Mouse (Mus musculus) hematopoietic stem cell, adult 5-6 weeks (primary cell): ENCODE data around the gene Cend1. TPM values are rescaled to one million over a fixed set of nuclear protein-coding genes. Genes with fewer than 3 reads are reported as not detected.
"Not testable (repeated sequence)": the region's sequence is repeated elsewhere in the genome, so short reads cannot be mapped to it uniquely, and the experiment has no call there.

Experiments
- ATAC-seq, 2 experiments: fragments of 125-278 bp in 1 of 2; replicated peaks in 1 of 2; 2 replicates each; pipeline ENCODE4 v1.8.0; 2016 to 2017; ENCODE audit warnings: inconsistent platforms in 2 of 2, mild to moderate bottlenecking in 2 of 2, moderate number of reproducible peaks in 2 of 2, low read depth in 1 of 2, moderate TSS enrichment in 1 of 2; ENCODE audit not compliant: low FRiP score in 2 of 2, poor library complexity in 2 of 2, severe bottlenecking in 2 of 2, insufficient read depth in 1 of 2, low TSS enrichment in 1 of 2
- total RNA-seq: library from RNA; stranded (forward); fragments of 172-1452, 232-1000 nt; gene quantifications from 2 replicates; pipeline ENCODE4 v1.2.3, GENCODE M21; 2017

Gene Cend1
- total RNA-seq, 1 experiment from 2014 or later = not detected

DNA sequence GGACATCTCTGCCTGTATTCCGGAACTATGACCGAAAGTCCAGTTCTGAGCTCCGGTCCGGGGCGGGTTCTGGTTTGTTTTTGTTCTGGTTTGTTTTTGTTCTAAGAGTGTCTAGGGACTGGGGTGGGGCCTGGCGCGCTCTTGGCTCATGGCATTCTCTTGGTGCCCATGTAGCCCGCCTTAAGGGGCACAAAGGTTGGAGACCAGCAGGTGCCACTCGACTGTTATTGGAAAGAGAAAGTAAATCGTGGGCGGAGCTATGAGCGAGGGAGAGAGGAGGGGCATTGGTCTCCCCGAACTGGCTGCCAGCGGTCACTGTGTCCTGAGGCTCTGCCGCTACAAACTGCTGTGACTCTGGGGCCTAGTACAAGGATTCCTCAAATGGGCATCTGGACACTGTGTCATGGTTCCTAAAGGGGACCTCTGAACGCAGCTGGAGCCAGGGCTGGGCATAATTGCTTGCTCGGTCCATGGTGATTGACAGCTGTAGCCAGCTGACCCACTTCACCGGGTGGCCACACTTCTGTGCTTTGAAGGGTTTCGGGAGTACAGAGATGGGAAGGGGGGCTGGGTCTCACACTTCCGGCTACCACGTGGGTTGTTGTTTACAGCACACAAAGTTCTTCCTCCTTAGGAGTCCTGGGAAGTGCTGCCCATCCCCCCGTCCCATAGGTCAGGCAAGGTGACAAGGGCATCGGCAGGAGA lies 26.5 kb upstream of the Cend1 start:
- peak; percentile 29 to 51 for ATAC-seq

DNA sequence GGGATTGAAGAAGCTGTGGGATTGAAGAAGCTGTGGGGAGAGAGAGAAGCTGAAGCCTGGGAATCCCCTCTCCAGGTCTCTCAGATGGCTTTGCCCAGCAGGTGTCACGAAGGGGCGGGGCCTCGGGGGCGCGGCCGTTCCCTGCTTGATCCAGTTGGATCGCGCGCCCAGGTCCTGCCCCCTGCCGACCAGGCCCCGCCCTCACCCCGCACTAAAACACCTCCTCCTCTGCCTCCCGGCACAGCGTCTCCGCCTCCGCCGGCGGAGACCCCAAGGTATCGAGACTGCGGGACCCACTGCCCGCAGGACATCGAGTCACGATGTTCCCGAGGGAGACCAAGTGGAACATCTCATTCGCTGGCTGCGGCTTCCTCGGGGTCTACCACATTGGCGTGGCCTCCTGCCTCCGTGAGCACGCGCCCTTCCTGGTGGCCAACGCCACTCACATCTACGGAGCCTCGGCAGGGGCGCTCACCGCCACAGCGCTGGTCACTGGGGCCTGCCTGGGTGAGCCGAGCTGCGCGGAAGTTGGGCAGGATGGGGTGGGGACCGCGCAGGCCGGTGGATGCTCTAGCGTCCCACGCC lies 25.8 kb upstream of the Cend1 start, which contains the start of gene Pnpla2:
TSS of gene Pnpla2 (plus strand) at position 232 of the 585 bp plus-strand sequence.
- peak; percentile 82 to 89 for ATAC-seq

DNA sequence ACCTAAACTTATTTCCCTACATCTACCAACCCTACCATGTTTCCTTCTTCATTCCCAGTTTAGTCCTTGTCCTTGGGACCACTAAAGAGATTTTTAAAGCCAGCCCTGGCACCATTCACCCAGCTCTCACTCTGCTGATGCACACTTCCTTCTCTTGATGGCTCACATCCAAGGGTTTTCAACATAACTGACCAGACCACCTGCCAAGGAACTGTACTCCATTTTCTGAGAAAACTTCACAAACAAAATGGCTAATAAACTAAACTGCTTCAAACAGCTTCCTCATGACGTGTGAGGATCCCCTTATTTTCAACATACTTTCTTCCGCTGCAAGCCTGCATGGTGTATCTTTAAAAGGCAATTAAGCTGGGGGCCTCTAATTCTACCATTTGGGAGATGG lies 24.3 kb upstream of the Cend1 start:
- ATAC-seq = no peak

DNA sequence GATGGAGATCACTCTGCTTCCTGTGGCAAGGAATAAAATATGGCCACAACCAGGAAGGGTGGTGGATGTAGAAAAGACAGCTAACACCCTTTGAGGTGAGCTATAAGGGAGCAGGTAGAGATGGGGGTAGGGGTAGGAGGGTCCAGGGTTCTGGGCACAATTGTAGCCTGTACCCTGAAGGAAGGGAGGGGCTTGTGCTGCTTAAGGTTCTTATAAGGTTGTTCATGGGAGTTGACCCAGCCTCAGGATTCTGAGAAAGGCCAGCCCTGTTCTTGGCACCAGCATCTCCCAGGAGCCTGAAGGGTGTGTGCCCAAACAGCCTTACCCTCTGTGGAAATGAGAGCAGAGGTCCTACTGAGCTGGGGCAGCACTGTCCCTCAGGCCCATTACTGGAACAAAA lies 22.6 kb upstream of the Cend1 start:
- no peak for ATAC-seq

DNA sequence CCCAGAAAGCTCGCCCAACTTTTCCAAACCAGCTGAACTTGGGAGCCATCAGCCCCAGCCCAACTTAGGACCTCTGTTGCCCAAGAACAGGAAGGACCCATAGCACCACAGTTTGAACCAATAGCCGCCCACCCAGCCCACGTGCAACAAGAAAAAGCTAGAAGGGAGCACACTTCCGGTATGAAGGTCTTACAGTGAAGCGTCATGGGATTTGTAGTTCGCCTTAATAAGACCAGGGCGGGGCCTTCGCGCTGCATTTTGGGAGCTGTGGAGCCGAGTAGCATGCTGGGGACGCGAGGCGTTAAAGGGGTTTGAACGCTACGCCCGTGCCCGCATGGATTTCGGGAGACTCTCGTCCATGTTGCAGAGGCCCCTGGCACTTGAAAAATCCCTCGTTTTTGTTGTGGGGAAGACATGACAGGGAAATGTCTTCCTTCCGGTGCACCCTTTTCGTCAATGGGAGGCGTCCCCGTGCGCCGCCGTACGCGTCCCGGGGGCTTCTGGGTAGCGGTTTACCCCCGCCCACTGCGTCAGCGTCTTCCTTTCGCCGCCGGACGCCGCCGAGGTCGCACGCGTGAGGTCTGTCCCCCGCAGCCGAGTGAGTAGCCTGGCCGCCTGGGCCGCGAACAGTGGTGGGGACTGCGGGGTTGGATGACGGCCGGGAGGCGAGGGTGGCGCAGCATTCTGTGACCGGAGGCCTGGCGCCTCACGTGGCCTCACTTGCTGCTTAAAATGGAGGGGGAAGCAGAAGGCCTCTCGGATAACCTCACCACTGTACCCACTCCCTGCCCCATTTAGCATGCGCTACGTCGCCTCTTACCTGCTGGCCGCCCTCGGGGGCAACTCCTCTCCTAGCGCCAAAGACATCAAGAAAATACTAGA lies 18.1 kb upstream of the Cend1 start, which contains the start of gene Rplp2:
TSS of gene Rplp2 (plus strand) at position 261 of the 882 bp plus-strand sequence.
- peak; percentile 86 to 92 for ATAC-seq

DNA sequence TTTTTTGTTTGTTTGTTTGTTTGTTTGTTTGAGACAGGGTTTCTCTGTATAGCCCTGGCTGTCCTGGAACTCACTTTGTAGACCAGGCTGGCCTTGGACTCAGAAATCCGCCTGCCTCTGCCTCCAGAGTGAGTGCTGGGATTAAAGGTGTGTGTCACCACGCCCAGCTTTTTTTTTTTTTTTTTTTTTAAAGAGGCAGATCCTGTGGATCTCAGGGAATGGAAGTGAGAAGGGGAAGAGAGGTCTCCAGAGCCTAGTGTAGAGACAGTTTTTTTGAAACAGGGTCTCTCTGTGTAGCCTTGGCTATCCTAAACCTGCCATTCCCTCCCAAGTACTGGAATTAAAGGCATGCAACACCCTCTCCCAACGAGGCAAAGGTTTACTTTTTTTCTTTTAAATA lies 17.1 kb upstream of the Cend1 start:
- not testable (repeated sequence) for ATAC-seq

DNA sequence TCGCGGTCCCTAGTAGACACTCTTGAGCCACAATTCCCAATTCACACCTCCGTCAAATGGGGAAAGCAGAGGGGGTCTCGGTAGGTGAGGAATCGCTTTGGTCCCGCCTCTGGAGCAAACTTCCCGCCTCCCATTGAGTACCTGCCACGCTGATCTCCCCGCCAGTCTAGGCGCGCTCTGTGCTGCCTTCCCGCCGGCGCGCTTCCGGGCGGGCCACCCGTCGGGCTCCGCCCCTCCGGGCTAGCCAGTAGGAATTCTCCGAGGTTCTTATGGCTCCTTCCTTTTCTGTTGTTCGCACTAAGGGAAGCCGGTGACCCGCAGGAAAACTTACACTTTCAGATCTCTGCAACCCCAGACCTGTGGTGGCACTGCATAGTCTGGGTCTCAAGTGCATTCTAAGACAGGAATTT lies 14.5 kb upstream of the Cend1 start, which contains the start of gene Pidd1:
TSS of gene Pidd1 (minus strand) at position 198 of the 410 bp plus-strand sequence.
- peak; percentile 25 to 33; a peak in 1 of 4 replicates for ATAC-seq

DNA sequence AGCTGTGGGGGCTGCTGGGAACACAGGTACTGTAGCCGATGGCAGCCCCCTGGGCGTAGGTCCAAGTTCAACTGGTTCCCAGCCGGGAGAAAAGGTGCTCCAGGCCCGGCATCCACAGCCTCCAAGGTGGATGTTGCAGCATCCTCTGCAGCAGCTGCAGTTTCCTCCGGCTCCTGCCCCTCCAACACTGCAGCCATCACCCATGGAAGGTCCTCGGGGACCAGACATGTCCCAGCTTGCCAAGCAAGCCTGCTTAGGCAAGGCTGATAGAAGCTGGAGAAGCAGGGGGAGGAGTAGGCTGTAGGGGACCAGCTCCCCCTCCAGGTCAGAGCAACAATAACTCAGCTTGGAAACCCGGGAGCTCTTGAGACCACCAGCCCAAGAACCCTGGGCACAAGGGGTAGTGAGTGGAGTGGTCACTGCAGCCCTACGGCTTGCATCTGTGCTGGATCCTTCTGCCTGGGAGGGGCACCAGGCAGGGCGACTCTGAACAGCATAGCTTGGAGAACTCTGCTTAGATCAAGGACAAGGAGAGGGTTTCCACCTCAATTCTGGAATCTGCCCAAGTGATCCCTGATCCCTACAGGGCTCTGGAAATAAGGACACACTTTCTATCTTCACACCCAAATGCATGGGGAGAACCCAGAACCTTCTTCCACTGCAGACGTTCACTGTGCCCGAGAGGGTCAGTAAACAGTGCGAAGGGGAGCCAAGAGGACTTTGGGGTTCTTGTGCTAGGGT lies 14.0 kb upstream of the Cend1 start:
- ATAC-seq = 0 out of 4 replicates have a peak, but pooled peaks have one; percentile 13 to 18

DNA sequence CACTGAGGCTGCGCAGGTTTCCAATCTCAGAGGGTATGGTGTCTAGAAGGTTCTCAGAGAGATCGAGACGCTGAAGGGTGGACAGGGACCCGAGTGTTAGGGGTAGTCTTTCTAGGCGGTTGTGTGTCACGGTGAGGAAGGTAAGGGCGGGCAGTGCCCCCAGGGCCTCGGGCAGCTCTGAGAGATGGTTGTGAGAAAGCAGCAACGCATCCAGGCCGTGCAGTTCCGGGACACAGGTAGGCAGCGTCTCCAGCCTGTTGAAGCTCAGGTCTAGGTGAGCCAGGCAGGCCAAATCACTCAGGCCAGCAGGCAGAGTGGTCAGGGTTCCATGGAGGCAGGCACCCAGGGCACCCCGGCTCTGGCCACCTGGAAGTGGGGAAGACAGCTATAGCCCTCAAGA lies 12.9 kb upstream of the Cend1 start:
- ATAC-seq = no peak

DNA sequence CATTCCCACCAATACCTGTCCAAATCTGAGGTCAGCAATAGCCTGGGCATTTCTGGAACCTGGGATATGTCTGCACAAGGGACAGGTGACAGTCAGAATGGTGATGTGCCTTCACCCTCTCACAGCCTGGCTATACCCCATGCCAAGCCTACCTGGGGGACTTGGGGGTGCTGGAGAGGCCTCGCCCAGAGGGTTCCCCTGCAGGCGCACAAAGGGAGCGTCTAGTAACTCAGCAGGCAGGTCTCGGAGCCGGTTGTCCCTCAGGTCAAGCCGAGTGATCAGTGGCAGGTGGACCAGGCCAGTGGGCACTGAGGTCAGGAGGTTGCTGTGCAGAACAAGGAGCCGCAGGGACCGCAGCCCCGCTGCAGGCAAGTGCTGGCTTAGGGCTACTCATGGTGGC lies 12.2 kb upstream of the Cend1 start:
- ATAC-seq = no peak

DNA sequence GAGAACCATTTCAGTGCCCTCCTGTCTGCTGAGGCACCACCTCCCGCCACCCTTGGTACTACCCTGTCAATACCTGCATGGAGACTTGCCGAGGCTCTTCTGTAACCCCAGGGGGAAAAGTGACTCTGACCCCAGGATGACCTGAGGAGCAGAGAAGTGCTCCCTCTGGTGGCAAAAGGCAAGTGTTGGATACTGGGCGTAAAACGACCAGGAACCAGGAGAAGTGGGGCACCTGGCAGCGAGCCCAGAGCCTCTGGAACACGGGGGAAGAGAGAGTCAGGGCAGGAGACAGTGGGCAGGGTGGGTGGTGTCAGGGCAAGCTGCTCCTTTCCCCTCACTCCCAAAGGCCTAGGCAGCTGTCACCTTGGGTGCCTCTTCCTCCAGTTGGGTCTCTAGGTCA lies 11.3 kb upstream of the Cend1 start:
- ATAC-seq = peak in 1 of 2 experiments; percentile 8; a peak in 1 of 4 replicates

DNA sequence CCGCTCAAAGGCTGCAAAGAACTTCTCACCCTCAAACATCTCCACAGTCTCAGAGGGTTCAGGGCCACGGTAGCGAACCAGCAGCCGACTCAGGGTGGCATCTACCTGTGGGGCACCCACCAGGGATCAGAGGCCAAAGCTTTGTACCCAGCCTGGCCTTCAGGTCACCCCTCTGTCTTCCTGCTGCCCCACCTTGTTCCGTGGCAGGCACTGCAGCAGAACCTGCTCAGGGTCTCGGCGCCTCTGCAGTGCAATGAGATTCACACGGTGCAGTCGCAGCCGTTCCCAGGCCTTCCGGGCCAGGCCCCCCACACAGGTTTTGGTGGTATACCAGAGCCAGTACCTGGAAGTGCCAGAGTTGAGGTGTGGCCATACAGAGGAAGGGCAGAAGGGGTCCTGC lies 10.5 kb upstream of the Cend1 start:
- no peak for ATAC-seq

DNA sequence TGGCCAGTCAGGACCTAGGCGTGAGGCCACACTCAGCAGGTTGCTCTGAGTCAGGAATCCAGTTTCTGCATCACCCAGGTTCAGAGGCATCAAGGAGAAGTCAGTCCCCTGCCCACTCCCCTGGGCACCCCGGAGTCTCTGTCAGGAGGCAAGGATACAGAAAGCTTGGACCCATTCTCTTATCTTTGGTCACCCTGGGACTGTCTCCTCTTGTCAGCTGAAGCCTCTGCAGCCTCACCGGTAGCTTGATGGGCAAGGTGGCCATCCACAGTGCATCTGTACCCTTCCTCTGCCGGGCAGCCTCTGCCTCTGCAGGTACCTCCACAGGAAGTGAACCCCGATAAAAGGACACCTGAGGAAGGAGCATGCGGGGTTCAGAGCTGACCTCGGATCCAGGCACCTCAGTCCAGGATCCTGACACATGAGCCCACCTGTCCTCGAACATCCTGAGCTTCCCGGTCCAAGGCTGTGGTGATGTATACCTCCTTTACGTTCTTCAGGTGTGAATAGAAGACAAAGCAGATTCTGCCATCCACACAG lies 9.9 kb upstream of the Cend1 start:
- no peak for ATAC-seq

DNA sequence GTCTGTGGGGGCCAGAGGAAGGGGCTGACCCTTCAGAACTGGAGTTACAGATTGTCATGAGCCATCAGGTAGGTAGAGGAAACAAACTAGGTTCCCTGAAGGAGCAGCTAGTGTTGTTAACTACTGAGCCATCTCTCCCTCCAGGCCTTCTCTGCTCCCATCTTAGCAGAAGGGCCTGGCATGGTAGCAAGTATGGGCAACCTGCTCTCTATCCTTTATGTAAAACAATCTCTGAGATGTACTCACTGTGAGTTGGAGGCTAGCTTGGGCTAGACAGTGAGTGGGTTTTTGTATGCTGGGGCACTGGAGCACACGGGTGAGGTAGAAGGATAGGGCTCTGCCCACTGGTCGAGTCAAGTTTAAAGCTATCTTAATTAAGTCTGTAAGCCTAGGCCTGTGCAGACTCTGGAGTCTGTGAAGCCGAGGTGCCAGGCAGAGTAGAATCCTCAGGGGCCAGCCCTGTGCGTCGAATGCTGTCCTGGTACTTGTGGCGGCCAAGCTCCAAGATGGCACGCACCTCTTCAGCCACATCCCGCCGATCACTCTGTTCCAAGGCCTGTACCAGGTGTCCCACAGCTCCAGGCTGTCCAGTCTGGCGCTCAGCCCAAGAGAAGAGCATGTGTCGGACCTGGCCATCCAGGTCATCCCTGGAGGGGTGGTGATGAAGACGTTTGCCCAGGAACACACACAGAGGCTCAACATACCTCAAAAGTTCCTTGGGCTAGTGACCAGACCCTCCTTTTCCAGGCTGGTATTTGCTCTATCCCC lies 9.1 kb upstream of the Cend1 start:
- no peak for ATAC-seq

DNA sequence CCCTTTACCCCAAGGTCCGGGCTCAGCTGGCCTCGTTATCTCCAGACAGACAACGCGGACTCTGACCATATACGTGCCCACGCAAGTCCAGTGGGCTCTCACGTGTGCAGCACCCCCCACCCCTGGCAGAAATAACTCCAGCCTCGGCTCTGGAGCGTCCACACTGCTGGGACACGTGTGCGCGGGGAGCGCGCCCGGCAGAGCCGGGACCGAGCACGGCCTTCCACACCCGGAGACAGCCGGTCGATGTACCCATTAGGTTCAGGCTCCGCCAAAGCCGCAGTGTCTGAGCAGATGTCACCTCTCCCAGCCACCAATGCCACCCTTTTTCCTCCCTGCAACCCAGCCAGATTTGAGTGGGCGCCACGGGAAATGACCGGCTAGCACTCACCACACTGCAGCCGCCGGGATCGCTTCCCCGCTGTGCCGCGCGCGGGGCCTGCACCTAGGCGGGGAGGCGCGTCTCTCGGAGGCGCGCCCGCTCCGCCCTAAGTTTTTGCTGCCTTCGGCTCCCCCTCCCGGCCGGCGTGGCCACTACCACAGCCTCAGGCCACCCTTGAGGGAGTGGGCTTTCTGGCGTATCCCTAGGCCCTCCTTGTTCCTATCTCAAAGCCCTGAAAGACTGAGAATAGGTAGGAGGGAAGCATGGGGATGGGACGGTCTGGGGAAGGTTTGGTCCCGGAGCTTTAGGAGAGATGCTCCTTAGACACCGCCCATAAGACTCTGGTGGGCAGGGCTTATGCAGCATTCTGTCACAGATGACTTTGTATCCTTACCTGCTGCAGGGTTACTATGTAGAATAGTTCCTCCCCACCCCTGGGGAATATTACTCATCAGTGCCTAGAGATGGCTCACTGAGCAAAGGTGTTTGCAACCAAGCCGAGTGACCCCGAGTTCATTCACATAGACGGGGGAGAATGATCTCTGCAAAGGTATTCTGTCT lies 8.2 kb upstream of the Cend1 start, which contains the start of gene Slc25a22:
TSS of gene Slc25a22 (minus strand) at position 715 of the 943 bp plus-strand sequence.
- peak; percentile 64 to 89 for ATAC-seq
